Mouse (Mus musculus): ENCODE results near the gene Iglon5. TPM values are rescaled to one million over a fixed set of nuclear protein-coding genes. Genes with fewer than 3 reads are reported as not detected.

Gene Iglon5
- total RNA-seq, 4 experiments from 2014 or later: 21.4 to 23.8 (median 22.9) TPM

DNA sequence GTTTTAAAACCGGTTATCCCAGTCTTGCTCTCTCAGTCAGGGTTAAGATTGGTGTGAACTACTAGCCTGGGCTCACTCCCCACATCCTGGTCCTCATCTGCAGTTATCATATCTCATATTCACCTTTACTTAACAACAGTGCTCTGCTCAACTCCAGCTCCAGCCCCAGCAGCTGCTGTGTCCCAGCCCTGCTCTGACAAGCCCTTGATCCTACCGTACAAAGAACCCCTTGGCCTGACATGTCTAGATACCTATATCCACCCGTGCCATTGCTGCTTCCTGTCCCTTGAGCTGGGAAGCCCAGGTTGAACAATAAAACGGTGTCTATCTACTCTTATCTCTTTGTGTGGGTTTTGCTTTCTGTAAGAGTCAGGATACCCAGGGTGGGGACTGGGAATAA lies 60.4 kb downstream of the Iglon5 start:
- no peak for DNase-seq (ENCODE audit: low spot score in 2 of 2)

GRCm38 (mm10) chr7:43427406-43427805 lies 62.5 kb downstream of the Iglon5 start, which contains the start of gene Lim2:
Lim2 (plus strand) TSS chr7:43427670.
- DNase-seq (ENCODE audit: low spot score in 2 of 2): no peak

DNA sequence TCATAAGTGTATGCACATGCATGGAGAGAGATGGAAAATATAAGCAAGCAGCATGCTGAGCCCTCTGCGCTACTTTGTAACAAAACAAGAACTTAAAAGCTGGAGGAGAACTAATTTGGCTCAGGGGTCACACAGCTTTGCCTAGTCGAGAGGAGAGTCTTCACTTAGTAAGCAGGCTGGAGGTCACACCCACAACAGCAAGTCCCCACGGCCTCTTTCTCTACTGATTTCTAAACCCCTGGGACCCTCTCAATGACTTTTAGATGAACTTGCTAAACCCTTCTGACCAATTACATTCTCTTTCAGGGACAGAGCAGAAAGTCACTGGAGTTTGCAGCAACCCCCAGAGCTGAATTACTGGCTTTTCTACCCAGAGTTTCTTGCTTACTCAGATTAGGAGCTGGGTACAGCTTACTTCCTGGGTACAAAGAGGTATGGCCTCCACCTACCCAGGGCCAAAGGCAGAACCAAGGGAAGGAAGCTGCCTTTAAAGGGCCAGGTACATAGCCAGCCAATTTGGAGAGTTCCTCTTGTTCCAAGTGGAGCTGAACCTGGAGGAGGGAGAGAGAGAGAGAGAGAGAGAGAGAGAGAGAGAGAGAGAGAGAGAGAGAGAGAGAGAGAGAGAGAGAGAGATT lies 65.8 kb downstream of the Iglon5 start:
- no peak for DNase-seq (ENCODE audit: low spot score in 2 of 2)

DNA sequence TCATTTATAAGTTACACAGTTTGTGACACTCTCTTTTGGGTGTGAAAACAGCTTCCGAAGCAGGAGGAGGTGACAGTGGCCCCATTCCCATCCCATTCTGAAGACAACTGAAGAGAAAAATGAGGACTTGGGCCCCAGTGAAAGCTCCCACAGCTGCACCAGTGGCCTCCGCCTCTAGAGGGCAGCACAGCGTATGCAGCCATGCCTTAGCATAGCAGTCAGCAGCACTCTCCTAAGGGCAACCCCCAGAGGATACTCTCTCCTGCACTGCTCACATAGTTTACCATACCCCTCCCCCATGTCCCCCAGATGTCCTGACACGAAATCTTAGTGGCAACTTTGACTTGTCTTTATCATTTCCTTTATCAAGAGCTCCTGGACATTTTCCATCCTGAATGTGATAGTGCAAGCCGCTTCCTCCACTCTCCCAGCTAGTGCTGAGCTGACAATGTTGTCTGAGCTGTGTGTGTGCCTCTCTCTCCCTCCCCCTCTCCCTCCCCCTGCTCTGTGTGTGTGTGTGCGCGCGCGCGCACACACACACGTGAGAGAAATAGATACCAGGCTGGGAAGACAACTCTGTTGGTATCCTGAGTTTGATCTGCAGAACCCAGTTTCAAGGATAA lies 66.8 kb downstream of the Iglon5 start:
- peak; percentile 58 to 89 for DNase-seq (ENCODE audit: low spot score in 2 of 2)

Small RNA genes within 50 kb of the gene (microRNA-seq; reads per million reads assigned to microRNA genes)
- 0.51 to 2.9 reads per million in 2 experiments for gene Mir7051

Other genes with a start within 250 kb of the Iglon5 start
- 10 to 100 TPM; 22.7 to 26.8 (median 25.6) TPM for gene Zfp715, start 176.8 kb downstream of the Iglon5 start, total RNA-seq (2022)
- gene Siglecf, start 138.7 kb downstream of the Iglon5 start, total RNA-seq (2022): 1 to 10 TPM in 2 of 4 experiments, under 1 TPM in 2; 0.68 to 2.8 (median 1.7) TPM
- under 1 TPM in 1 of 4 experiments, not detected in 3; 0.17 TPM for gene Siglecg, start 81.9 kb downstream of the Iglon5 start, total RNA-seq (2022)
- not detected for gene Lim2, start 62.4 kb downstream of the Iglon5 start, total RNA-seq (2022)
- gene Nkg7, start 53.0 kb downstream of the Iglon5 start, total RNA-seq (2022): under 1 TPM in 1 of 4 experiments, not detected in 3; 0.45 TPM
- gene Cldnd2, start 49.3 kb downstream of the Iglon5 start, total RNA-seq (2022): not detected
- gene Etfb, start 46.0 kb downstream of the Iglon5 start, total RNA-seq (2022): 10 to 100 TPM; 59.8 to 75.6 (median 69.4) TPM
- gene Gm45233, start 45.9 kb downstream of the Iglon5 start, total RNA-seq (2022): 1 to 10 TPM in 2 of 4 experiments, under 1 TPM in 1, not detected in 1; 0.65 to 2.6 (median 1.7) TPM
- 1 to 10 TPM; 2.3 to 4.5 (median 3.9) TPM for gene Vsig10l, start 26.9 kb downstream of the Iglon5 start, total RNA-seq (2022)
- not detected for gene 4931406B18Rik, start 15.9 kb upstream of the Iglon5 start, total RNA-seq (2022)
- 10 to 100 TPM in 2 of 4 experiments, 1 to 10 TPM in 2; 4.2 to 16.9 (median 9.6) TPM for gene Cd33, start 54.4 kb upstream of the Iglon5 start, total RNA-seq (2022)
- 1 to 10 TPM; 5.5 to 7.2 (median 6.4) TPM for gene Zfp658, start 72.2 kb upstream of the Iglon5 start, total RNA-seq (2022)
- 10 to 100 TPM; 18.5 to 20.4 (median 19.2) TPM for gene Zfp719, start 89.5 kb upstream of the Iglon5 start, total RNA-seq (2022)
- gene Zfp819, start 117.1 kb upstream of the Iglon5 start, total RNA-seq (2022): under 1 TPM in 2 of 4 experiments, not detected in 2; 0.14 to 0.25 TPM
- gene Ceacam18, start 144.6 kb upstream of the Iglon5 start, total RNA-seq (2022): under 1 TPM in 1 of 4 experiments, not detected in 3; 0.31 TPM
- 1 to 10 TPM; 1.3 to 2.6 (median 1.5) TPM for gene Siglece, start 170.1 kb upstream of the Iglon5 start, total RNA-seq (2022)
- 10 to 100 TPM in 1 of 4 experiments, 1 to 10 TPM in 3; 7.5 to 12.3 (median 9.8) TPM for gene Ctu1, start 181.9 kb upstream of the Iglon5 start, total RNA-seq (2022)
- not detected for gene Klk14, start 200.3 kb upstream of the Iglon5 start, total RNA-seq (2022)
- not detected for gene Klk13, start 222.5 kb upstream of the Iglon5 start, total RNA-seq (2022)

Data from layer of hippocampus, adult 8-10 months (tissue).